Mouse (Mus musculus): ENCODE measurements around the gene Mark3.
"Not testable (repeated sequence)": the region's sequence is repeated elsewhere in the genome, so short reads cannot be mapped to it uniquely, and the experiment has no call there.

The Mark3 gene

GRCm38 (mm10) chr12:111574074-111574886 is at the start of gene Mark3:
Gene Mark3 (plus strand): TSS chr12:111574523.
- DNase-seq (ENCODE audit: low read depth, low spot score) = peak; percentile 96

- no peak for DNase-seq (ENCODE audit: low read depth, low spot score)
Observed at GRCm38 (mm10) chr12:111524883-111525282, 49.4 kb upstream of the Mark3 start.

DNA sequence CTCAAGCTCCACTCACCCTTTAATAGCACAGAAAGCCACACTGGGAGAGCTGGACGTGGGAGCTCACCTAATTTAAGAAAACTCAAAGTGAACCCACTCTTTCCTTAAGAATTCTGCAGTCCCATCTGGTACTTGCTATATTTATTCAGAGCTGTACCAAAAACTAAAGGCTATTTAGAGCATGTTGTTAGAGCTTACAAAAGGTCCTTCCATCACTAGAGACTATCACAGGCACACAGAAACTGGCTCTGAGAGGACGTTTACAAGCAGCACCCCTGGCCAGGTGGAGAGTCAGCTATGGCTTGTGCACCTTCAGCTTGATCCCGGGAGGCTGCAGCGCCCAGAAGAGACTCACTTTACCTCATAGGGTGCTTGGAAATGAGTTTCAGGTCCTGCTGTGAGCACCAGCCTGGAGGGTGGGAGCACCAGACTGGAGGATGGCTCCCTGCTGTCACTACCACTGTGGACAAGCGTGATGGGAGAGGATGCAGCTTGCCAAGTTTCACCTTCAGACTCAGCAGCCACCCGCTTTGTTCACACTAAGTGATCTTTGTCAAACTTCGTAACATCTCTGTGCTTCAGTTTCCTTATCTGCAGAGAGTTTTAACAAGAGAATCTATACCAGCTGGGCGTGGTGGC is 46.6 kb upstream of the Mark3 start:
- no peak for DNase-seq (ENCODE audit: low read depth, low spot score)

GRCm38 (mm10) chr12:111529192-111529591 is 45.1 kb upstream of the Mark3 start:
- DNase-seq (ENCODE audit: low read depth, low spot score) = no peak

GRCm38 (mm10) chr12:111533096-111533794 is 41.1 kb upstream of the Mark3 start:
- DNase-seq (ENCODE audit: low read depth, low spot score) = no peak

DNA sequence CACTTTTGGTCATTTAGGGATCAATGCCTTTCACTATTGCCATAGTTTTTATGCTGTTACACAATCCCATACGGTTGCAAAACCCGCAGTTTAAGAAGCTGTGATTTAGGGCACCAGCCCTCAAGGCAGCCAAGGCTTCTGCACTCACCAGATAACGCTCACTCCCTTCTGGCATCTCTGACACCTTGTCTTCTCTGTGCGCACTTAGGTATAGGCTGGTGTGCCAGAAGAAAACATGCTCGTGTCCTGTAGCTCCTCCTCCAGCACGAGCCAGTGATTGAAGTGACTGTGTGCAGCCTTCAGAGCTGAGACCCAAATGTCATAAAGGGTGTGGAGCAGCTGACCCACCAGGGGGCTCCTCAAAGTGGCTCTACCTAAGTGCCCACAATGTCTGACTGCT is 39.0 kb upstream of the Mark3 start:
- DNase-seq (ENCODE audit: low read depth, low spot score) = no peak

DNA sequence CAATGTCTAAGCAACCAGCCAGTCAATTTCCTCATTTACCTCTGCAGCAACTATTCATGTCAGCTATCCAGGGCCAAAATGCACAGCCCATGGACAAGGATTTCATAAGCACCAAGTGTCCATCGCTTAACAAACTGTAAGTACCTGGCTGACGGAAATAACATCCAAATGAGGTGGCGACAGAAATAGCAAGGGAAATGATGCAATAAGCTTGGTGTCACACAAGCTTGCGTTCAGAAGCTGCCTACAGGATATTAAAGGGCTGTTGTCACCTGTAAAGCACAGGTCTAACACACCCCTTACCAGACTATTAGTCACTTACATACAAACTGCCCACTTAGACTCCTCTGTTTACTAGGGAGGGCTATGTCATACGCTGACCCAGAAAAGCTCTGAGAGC is 38.6 kb upstream of the Mark3 start:
- DNase-seq (ENCODE audit: low read depth, low spot score) = no peak

- no peak for DNase-seq (ENCODE audit: low read depth, low spot score)
Observed at GRCm38 (mm10) chr12:111536746-111537145, 37.6 kb upstream of the Mark3 start.

- no peak for DNase-seq (ENCODE audit: low read depth, low spot score)
Observed at GRCm38 (mm10) chr12:111537341-111537740, 37.0 kb upstream of the Mark3 start.

GRCm38 (mm10) chr12:111537796-111538291 is 36.5 kb upstream of the Mark3 start, which contains the start of gene Eif5:
Gene Eif5 (plus strand): TSS chr12:111538016.
- peak; percentile 99 for DNase-seq (ENCODE audit: low read depth, low spot score)

DNA sequence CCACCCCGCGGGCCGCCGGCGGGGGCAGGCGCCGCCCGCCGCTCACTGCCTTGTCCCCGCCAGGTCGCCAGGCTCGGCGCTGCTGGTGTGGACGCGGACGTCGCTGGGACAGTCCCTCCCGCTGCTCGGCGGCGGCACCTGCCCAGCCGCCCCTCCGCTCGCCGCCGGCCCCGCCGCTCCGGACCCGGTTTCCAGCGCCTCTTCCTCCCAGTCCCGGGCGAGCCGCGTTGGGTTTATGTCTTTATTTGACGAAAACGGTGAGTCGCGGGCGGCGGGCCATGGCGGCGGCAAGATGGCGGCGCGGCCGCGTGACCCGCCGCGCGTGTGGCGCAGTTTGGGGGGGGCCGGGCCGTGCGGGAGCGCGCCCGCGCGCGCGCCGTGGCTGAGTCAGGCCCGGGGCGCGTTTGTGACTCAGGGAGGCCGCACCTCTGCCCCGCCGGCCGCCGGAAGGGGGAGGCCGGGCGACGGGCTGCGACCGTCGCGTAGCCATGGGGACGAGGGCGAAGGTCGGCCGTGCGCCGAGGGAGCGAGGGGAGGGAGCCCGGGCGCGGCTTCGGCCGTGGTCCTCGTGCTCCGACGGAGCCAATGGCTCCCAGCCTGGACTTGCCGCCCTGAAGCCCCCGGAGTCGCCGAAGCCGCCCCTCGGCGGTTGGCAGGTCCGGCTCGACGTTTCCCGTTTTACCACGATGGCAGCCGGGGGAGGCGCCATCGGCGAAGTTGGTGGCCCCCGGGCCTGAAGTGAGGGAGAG is 35.9 kb upstream of the Mark3 start:
- DNase-seq (ENCODE audit: low read depth, low spot score) = peak; percentile 80

GRCm38 (mm10) chr12:111539041-111539345 is 35.3 kb upstream of the Mark3 start:
- DNase-seq (ENCODE audit: low read depth, low spot score) = no peak

GRCm38 (mm10) chr12:111547070-111547469 is 27.3 kb upstream of the Mark3 start:
- no peak for DNase-seq (ENCODE audit: low read depth, low spot score)

DNA sequence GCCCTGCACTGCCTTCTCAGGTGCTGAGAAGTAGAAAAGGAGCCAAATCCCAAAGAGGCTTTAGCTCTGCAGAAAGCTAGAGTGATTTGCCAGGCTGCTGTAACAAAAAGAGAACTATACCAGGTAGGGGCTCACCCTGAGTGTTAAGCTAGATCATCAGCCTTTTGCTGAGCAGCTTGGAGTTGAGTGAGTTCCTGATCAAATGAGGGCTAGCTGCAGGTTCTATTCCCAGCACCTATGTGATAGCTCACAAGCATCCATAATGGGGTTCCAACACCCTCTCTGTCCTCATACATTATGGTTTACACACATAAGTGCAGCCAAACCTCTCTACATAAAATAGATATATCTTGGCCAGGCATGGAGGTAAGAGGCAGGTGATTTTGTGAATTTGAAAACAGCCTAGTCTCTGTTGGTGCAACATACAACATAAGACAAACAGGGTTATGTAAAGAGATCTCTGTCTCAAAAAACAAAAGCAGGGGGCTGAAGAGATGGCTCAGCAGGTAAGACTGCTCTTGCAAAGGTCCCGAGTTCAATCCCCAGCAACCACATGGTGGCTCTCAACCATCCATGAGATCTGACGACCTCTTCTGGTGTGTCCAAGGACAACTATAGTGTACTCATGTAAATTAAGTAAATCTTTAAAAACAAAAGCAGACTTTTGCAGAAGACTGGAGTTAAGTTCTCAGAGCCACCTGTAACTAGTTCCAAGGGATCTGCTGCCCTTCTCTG is 25.6 kb upstream of the Mark3 start:
- DNase-seq (ENCODE audit: low read depth, low spot score) = no peak

GRCm38 (mm10) chr12:111550679-111551078 is 23.6 kb upstream of the Mark3 start:
- no peak for DNase-seq (ENCODE audit: low read depth, low spot score)

GRCm38 (mm10) chr12:111552342-111552741 is 22.0 kb upstream of the Mark3 start:
- DNase-seq (ENCODE audit: low read depth, low spot score) = no peak

DNA sequence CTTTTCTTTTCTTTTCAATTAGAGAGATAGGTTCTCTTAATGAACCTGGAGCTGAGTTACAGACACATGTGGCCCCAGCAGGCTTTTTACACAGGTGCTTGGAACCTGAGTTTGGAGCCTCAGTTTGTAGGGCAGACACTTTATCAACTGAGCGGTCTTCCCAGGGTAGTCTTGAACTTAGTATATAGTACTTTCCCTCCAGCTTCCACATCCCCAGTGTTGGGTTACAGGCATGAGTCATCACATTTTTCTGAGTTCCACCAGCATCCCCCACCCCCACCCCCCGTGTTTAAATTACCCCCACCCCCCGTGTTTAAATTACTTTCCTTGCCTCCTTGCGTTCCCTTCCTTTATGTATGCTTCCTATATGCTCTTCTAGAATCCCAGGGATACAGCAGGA is 19.0 kb upstream of the Mark3 start:
- no peak for DNase-seq (ENCODE audit: low read depth, low spot score)

- not testable (repeated sequence) for DNase-seq (ENCODE audit: low read depth, low spot score)
Observed at GRCm38 (mm10) chr12:111555893-111556292, 18.4 kb upstream of the Mark3 start.

DNA sequence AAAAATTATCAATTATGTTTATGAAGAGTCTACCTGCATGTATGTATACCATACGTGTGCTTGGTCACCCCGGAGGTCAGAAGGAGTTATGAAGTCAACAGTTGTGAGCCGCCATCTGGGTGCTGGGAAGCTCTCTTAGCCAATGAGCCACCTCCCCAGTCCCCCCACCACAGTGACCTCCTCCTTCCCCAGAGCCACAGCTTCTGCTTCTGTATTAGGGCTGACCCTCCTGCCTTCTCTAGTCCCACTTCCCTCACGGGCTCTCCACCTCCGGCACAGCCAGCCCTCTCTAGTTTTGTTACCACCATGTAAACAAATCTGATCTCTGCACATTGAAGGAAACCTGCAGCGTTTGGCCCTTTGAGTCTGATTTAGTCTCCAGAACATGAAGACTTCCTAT is 16.8 kb upstream of the Mark3 start:
- DNase-seq (ENCODE audit: low read depth, low spot score) = no peak

DNA sequence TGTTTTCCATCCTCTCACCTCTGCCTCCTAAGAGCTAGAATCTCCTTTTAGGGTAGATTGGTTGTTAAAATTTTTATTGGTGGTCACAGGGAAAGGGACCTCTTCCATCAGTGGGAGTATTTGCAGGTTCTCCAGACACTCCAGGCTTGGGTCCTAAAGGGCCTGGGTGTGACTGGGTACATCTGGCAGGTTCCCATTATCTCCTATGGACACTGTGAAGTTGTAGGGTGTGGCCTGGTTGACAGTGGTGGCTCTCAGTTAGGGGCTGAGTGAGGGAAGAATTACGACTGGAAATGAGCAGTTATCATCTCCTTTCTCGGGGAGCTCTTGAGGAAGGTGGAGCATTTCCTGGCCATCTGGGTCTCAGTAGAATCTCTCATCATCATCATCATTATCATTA is 15.7 kb upstream of the Mark3 start:
- no peak for DNase-seq (ENCODE audit: low read depth, low spot score)

DNA sequence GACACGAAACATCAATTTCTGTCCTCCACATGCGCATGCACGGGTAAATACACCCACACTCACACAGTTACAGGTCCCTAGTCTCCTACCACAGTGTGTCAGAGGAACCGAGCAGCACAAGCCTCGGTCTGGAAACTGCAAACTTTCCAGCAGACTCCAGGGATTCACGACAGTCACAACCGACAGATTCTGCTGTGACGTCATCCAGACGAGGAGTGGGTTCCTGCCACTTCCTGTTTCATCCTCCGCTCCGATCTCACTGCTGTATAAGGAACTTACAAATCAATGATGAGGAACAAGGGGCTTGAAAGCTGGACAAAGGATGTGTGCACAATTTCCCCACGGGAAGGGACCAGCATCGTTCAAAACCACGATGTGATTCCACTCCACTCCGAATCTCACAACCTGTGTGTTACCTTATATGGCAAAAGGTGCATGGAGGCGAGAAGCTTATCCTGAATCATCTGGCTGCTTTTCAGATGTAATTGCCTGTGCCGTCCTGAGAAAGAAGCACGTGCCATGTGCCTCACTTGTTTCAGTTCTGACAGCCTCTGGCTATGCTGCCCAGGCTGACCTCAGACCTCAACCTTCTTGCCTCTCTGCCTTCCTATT is 14.6 kb upstream of the Mark3 start:
- no peak for DNase-seq (ENCODE audit: low read depth, low spot score)
